Mouse (Mus musculus) hindbrain, embryonic 13.5 days (tissue): ENCODE data around the gene Mef2b. TPM values are rescaled to one million over a fixed set of nuclear protein-coding genes. Genes with fewer than 3 reads are reported as not detected.
"Not testable (repeated sequence)": the region's sequence is repeated elsewhere in the genome, so short reads cannot be mapped to it uniquely, and the experiment has no call there.

ENCODE experiments used
- ATAC-seq: fragments of 200-750 bp; cut with Nextera tagmentation; 2 replicates; pipeline ENCODE4 v1.8.0; 2017; ENCODE audit warnings: moderate TSS enrichment; ENCODE audit not compliant: low FRiP score
- H3K27ac ChIP-seq: fragments of 300-500 bp; sonication (generic); 2 replicates; pipeline ENCODE4 v1.5.1; 2015; ENCODE audit warnings: inconsistent platforms, mild to moderate bottlenecking, moderate library complexity
- H3K27me3 ChIP-seq: fragments of 300-500 bp; sonication (generic); 2 replicates; pipeline ENCODE4 v1.6.1; 2015; ENCODE audit warnings: mild to moderate bottlenecking, inconsistent platforms
- H3K36me3 ChIP-seq: fragments of 300-500 bp; sonication (generic); 2 replicates; pipeline ENCODE4 v1.6.1; 2015; ENCODE audit warnings: mild to moderate bottlenecking, inconsistent platforms
- H3K4me1 ChIP-seq: fragments of 300-500 bp; sonication (generic); replicated peaks from 2 replicates; pipeline ENCODE4 v1.6.1; 2015; ENCODE audit warnings: inconsistent platforms
- H3K4me2 ChIP-seq: fragments of 300-500 bp; sonication (generic); 2 replicates; pipeline ENCODE4 v1.6.1; 2015; ENCODE audit warnings: inconsistent platforms, mild to moderate bottlenecking, moderate library complexity
- H3K4me3 ChIP-seq: fragments of 300-500 bp; sonication (generic); 2 replicates; pipeline ENCODE4 v1.5.1; 2015; ENCODE audit warnings: mild to moderate bottlenecking, inconsistent platforms
- H3K9ac ChIP-seq: fragments of 300-500 bp; sonication (generic); 2 replicates; pipeline ENCODE4 v1.6.1; 2015; ENCODE audit warnings: mild to moderate bottlenecking, inconsistent platforms
- H3K9me3 ChIP-seq: fragments of 300-500 bp; sonication (generic); 2 replicates; pipeline ENCODE4 v1.6.1; 2016; ENCODE audit warnings: inconsistent platforms
- WGBS: fragments of 180-500 bp; shearing (Covaris S2); methylation state at CpG from one replicate; pipeline ENCODE4 v1.1.7; 2015; 5-methylcytosine and 5-hydroxymethylcytosine counted together
- microRNA-seq: library from miRNA; unstranded; fragments of <30 nt; microRNA quantifications from one replicate; pipeline ENCODE4, GENCODE M21; 2016
- polyA plus RNA-seq: library from polyadenylated mRNA; unstranded; fragments of >200 nt; fragmentation: Nextera tagmentation; extraction: Ambion mirVana; gene quantifications from 2 replicates; pipeline ENCODE4 v1.2.1, GENCODE M21; 2015

Mef2b gene
- polyA plus RNA-seq, 1 experiment from 2014 or later: 0.40 TPM

DNA sequence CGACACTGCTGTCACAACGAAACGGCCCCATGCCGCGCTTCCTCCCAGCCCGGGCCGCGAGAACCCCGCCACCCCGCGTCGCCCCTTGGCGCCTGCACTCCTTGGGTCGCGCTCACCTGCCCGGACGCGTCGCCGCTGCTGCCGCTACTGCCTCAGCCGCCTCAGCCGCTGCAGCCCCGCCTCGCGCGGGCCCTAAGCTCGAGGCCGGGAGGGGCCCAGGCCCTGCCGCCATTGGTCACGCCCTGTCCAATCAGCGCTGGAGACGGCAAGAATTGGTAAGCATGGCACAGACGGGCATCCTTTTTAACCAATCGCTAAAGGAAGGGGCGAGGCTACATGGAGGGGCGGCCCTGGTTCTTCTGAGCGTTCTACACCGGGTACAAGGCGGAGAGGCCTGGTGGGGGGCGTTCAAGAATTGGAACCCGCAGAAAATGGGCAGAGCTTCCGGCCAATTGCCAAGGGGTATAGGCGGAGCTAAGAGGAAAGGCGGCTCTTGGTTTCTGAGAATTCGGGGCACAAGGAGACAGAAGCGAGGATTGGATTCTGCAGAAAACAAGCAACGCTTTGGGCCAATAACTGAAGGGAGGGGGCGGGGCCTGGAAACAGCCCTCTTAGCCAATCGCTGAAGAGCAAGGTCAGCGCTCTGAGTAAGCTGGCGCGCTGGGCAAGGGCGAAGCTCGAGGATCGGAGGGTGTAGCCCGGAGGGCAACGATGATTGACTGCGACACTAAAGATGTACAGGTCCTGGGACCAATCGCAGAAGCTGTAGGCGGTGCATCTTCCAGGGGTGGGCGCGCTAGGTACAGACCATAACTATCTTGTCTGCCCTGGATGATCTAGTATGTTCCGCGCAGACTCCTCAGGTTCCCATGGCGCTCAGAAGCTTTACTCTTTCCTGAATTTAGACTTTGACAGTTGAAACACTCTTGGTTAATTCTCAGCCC lies 72.9 kb downstream of the Mef2b start, which contains the start of gene Slc25a42:
TSS of gene Slc25a42 (minus strand) at position 194 of the 944 bp plus-strand sequence.
- under 1% methylated on average over 66 of the region's 66 CpGs for WGBS
- H3K4me2 ChIP-seq: peak within 1 kb of the TSS; percentile 94
- peaks cover 27% of the 10 kb centered on the region for H3K27me3 ChIP-seq
- ATAC-seq: peak; percentile 99
- peak within 1 kb of the TSS; percentile 71 for H3K4me3 ChIP-seq
- peak within 1 kb of the TSS; percentile 80 for H3K27ac ChIP-seq
- H3K9ac ChIP-seq: peak within 1 kb of the TSS; percentile 83
- H3K9me3 ChIP-seq: no peaks in the 10 kb centered on the region
- H3K4me1 ChIP-seq: peaks cover 13% of the 10 kb centered on the region
- H3K36me3 ChIP-seq: no peaks in the 10 kb centered on the region

DNA sequence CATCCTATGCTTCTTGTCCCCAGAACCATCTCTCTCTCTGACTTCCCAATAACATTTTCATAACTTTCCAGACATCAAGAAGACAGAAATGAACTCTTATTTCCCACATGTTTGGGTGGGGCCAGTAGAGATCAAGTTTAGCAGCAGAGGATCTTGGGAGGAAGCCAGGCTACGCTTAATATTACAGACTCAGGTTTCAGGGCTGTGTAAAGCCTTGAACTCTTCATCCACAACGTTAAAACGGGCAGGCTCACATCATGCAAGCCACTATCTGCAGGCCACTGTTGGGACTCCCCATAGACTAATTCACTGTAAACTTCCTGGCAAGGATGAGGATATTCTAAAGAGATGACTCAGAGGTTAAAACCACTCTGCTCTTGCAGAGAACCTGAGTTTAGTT lies 74.9 kb downstream of the Mef2b start:
- Histone ChIP-seq H3K9me3 (no peaks in the 10 kb centered on the region), H3K36me3 (no peaks in the 10 kb centered on the region), H3K9ac (no peak overlapping the region), H3K27me3 (peaks cover 30% of the 10 kb centered on the region), H3K4me2 (no peak overlapping the region), H3K27ac (no peak overlapping the region), H3K4me1 (peaks cover 17% of the 10 kb centered on the region), H3K4me3 (no peak overlapping the region)
- WGBS: 67% methylated on average over 3 of the region's 3 CpGs
- ATAC-seq: no peak

DNA sequence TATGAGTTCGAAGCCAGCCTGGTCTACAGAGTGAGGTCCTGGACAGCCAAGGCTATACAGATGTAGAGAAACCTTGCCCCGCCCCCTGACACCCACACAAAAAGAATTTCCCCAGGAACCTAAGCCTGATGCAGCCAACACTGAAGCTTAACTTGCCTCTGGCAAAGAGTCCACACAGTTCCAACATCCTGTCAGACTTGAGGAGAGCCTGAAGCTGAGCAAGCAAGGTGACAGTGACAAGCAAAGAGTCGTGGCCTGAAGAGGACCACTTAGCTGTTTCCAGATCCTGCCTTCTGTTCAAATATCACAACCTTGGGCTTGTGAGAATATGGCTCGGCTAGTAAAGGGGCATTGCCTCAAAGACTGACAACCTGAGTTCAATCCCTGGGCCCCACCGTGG lies 75.6 kb downstream of the Mef2b start:
- WGBS: 77% methylated on average over 5 of the region's 5 CpGs
- ATAC-seq: no peak
- H3K9me3 ChIP-seq: no peaks in the 10 kb centered on the region
- peaks cover 23% of the 10 kb centered on the region for H3K27me3 ChIP-seq
- H3K4me3 ChIP-seq: no peak overlapping the region
- H3K4me2 ChIP-seq: no peak overlapping the region
- peaks cover 20% of the 10 kb centered on the region for H3K4me1 ChIP-seq
- peaks cover under 1% of the 10 kb centered on the region; the same call in 1 of the 2 replicates for H3K36me3 ChIP-seq
- H3K27ac ChIP-seq: no peak overlapping the region
- H3K9ac ChIP-seq: no peak overlapping the region

DNA sequence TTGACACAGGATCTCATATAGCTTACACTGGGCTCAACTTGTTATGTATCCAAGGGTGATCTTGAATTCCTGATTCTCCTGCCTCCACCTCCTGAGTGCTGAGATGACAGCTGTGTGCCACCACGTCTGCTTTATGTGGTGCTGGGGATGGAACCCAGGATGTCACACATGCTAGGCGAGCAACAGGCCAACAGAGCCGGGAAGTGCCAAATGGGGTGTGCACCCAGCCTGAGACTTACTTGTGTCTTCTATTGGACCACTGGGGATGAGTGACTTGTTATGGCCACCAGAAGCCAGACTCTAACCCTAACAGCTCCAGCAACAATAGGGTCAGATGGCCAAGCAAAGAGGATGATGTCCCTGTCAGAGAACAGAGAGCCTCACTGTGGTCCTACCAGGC lies 76.7 kb downstream of the Mef2b start:
- 81% methylated on average over 3 of the region's 3 CpGs for WGBS
- H3K9me3 ChIP-seq, H3K9ac ChIP-seq, H3K4me2 ChIP-seq, H3K27ac ChIP-seq, ATAC-seq, H3K4me3 ChIP-seq: not testable (repeated sequence)
- peaks cover 11% of the 10 kb centered on the region for H3K36me3 ChIP-seq
- H3K4me1 ChIP-seq: peaks cover 18% of the 10 kb centered on the region
- H3K27me3 ChIP-seq: peaks cover 12% of the 10 kb centered on the region

DNA sequence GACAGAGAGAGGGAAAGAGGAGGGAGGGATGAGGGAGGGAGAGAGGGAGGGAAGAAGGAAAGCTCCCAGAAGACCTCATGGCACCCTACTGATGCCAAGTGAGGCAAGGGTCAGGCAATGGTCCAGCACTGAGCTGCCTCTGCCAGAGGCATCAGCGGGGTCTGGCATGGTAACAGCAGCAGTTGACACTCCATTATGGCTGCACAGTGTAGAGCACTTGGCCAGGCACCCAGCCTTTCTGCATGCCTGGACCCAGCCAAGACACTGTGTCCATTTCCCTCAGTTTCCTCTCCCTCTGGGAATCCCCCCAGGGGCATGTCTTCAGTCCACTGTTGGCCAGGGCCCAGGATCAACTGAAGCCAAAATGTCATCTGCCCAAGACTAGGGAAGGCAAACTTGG lies 77.1 kb downstream of the Mef2b start:
- WGBS: 80% methylated on average over 1 of the region's 1 CpGs
- Histone ChIP-seq H3K9me3 (no peaks in the 10 kb centered on the region), H3K4me3 (no peak overlapping the region), H3K4me1 (peaks cover 14% of the 10 kb centered on the region), H3K9ac (no peak overlapping the region), H3K27me3 (0 out of 2 replicates have a peak, but pooled peaks cover 11% of the 10 kb centered on the region), H3K4me2 (no peak overlapping the region), H3K36me3 (peaks cover 15% of the 10 kb centered on the region), H3K27ac (no peak overlapping the region)
- ATAC-seq: no peak

Small RNAs within 50 kb of the gene (microRNA-seq; reads per million reads assigned to microRNA genes)
- gene Mir7066: 2.1 reads per million

Other genes starting within 250 kb of the Mef2b start
- gene Tssk6, start 237.5 kb upstream of the Mef2b start, polyA plus RNA-seq: 3.4 and 4.5 TPM in 2 replicates
- 187 and 198 TPM in 2 replicates for gene Ndufa13, start 237.2 kb upstream of the Mef2b start, polyA plus RNA-seq
- gene Yjefn3, start 237.0 kb upstream of the Mef2b start, polyA plus RNA-seq: 12.3 and 12.8 TPM in 2 replicates
- 25.0 and 26.6 TPM in 2 replicates for gene Gatad2a, start 143.3 kb upstream of the Mef2b start, polyA plus RNA-seq
- 72.0 and 80.7 TPM in 2 replicates for gene Mau2, start 97.0 kb upstream of the Mef2b start, polyA plus RNA-seq
- 61.0 and 68.6 TPM in 2 replicates for gene Sugp1, start 96.9 kb upstream of the Mef2b start, polyA plus RNA-seq
- 1.9 TPM in 2 replicates for gene Tm6sf2, start 66.8 kb upstream of the Mef2b start, polyA plus RNA-seq
- gene Hapln4, start 56.3 kb upstream of the Mef2b start, polyA plus RNA-seq: 0.39 and 0.75 TPM in 2 replicates
- 128 and 135 TPM in 2 replicates for gene Ncan, start 18.8 kb upstream of the Mef2b start, polyA plus RNA-seq
- gene Nr2c2ap, start 8.4 kb upstream of the Mef2b start, polyA plus RNA-seq: 32.6 and 36.4 TPM in 2 replicates
- 12.5 and 14.3 TPM in 2 replicates for gene Rfxank, start 557 bp upstream of the Mef2b start, polyA plus RNA-seq
- gene Borcs8, start 212 bp upstream of the Mef2b start, polyA plus RNA-seq: 53.6 and 58.2 TPM in 2 replicates
- 44.3 and 52.3 TPM in 2 replicates for gene Tmem161a, start 32.6 kb downstream of the Mef2b start, polyA plus RNA-seq
- 5.3 and 5.4 TPM in 2 replicates for gene Slc25a42, start 72.6 kb downstream of the Mef2b start, polyA plus RNA-seq
- gene Sugp2, start 94.5 kb downstream of the Mef2b start, polyA plus RNA-seq: 72.1 and 81.8 TPM in 2 replicates
- gene Armc6, start 94.8 kb downstream of the Mef2b start, polyA plus RNA-seq: 79.1 and 89.7 TPM in 2 replicates
- 47.0 TPM in 2 replicates for gene Homer3, start 143.1 kb downstream of the Mef2b start, polyA plus RNA-seq
- 45.8 and 50.9 TPM in 2 replicates for gene Ddx49, start 162.8 kb downstream of the Mef2b start, polyA plus RNA-seq
- 275 and 288 TPM in 2 replicates for gene Cope, start 162.8 kb downstream of the Mef2b start, polyA plus RNA-seq
- gene Cers1, start 176.1 kb downstream of the Mef2b start, polyA plus RNA-seq: 24.5 and 25.1 TPM in 2 replicates
- gene Gdf1, start 190.1 kb downstream of the Mef2b start, polyA plus RNA-seq: 1.2 and 2.6 TPM in 2 replicates
- gene Upf1, start 213.6 kb downstream of the Mef2b start, polyA plus RNA-seq: 14.4 and 15.9 TPM in 2 replicates
- gene Comp, start 233.8 kb downstream of the Mef2b start, polyA plus RNA-seq: 0.14 and 0.96 TPM in 2 replicates